Mouse (Mus musculus) gastrocnemius, adult 2 months (tissue): ENCODE results near the gene Lrrn4. TPM values are rescaled to one million over a fixed set of nuclear protein-coding genes. Genes with fewer than 3 reads are reported as not detected.

Experiments
- DNase-seq: peaks from one replicate; pipeline ENCODE4 v3.0.0; 2022
- H3K27ac ChIP-seq: fragments of 200-600 bp; 2 replicates; pipeline ENCODE4 v1.8.1; 2022; ENCODE audit warnings: mild to moderate bottlenecking
- H3K4me3 ChIP-seq: fragments of 200-600 bp; 2 replicates; pipeline ENCODE4 v1.8.1; 2022; ENCODE audit warnings: mild to moderate bottlenecking, moderate library complexity
- CTCF ChIP-seq: fragments of 200-600 bp; IDR thresholded peaks from 2 replicates; pipeline ENCODE4 v1.8.1; 2022; ENCODE audit warnings: antibody characterized with exemption, mild to moderate bottlenecking, moderate library complexity
- intact Hi-C: fragments of 180-260 bp; cut with DNase I; formaldehyde crosslinking; loops from one replicate; pipeline ENCODE4 v1.15.1; 2025
- total RNA-seq, 2 experiments: library from RNA; stranded (reverse); gene quantifications; 2 replicates each; pipeline ENCODE4 v1.2.3; 2021

The Lrrn4 gene
- total RNA-seq, 2 experiments from 2014 or later: not detected

DNA sequence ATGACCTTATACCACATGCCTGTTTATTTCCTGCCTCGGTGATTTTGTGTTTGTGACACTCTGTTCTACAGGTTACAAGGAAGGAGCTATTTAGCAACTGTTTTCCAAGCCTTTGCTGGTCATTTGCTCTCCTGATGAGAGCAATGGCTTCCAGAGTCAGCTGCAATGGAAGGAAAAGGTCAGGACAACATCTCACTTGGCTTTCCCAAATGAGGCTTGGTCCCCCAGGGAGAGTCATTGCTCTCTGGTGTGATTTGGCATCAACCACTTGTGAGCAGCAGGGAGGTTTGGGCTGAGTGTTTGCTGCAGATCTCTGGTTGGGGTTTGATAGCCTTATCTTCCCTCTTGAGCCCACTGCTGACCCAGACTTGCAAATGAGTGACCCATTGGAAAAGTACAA is 19.9 kb upstream of the Lrrn4 start:
- intact Hi-C loops: loop anchor here (5.0 kb wide), 1 partner anchor 53 kb away; the partner anchor contains the start of gene Crls1
- TF ChIP-seq CTCF: no peak
- DNase-seq: no peak
- Histone ChIP-seq H3K27ac (no peak overlapping the region), H3K4me3 (no peak overlapping the region)

DNA sequence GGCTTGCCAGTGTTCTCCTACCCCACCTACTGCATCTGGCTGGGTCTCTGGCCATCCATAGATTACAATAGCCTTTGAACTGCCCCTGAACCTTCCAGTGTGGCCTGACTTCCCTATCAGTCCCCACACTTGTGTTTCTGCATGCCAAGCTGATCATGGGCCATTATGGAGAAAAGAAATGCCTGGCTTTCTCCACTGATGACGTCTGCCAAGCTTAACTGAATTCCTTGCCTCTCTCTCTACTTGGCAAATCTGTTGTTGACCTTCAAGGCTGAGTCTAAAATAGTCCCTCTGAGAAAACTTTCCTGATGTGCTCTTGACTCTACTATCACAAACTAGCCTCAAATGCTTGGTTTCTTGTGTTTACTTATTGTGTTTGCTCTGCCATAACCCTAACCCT is 17.5 kb upstream of the Lrrn4 start:
- no peak for TF ChIP-seq CTCF
- no peak for DNase-seq
- intact Hi-C loops: no loop called here
- Histone ChIP-seq H3K27ac (no peak overlapping the region), H3K4me3 (no peak overlapping the region)

DNA sequence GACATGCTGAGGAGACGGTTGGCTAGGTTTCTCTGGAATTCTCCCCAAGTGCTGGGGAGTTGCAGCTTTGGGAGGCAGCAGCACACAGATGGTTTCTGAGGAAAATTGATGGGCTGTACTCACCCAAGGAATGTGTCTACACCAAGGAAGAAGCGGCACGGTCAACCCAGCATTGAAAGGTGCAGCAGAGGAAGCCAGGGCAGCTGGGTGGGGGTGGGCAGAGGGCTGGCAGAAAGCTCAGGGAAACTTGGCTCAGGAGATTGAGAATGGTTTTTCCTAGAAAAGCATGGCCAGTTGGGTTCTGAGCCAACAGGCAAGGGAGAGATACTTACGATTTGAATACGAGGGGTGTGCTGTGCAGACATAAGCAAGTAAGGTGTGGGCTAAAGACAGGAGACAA is 13.1 kb upstream of the Lrrn4 start:
- Histone ChIP-seq H3K27ac (no peak overlapping the region), H3K4me3 (no peak overlapping the region)
- intact Hi-C loops: no loop called here
- no peak for DNase-seq
- TF ChIP-seq CTCF: no peak

DNA sequence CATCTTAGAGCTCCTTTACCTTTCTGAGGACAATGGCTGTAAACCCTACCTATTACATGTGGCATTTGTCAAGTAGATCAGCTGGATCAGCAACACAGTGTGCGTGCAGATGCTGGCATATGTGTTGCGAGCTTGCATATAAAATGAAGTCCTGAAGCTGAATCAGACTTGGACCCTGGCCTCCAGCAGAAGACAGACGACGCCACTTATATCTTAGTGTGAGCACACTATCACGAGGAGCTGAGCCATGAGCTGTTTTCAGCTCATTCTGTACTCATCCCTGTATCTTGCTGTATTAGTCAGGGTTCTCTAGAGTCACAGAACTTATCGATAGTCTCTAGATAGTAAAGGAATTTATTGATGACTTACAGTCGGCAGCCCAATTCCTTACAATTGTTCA is 4.6 kb upstream of the Lrrn4 start:
- Histone ChIP-seq H3K27ac (no peak overlapping the region), H3K4me3 (no peak overlapping the region)
- DNase-seq: no peak
- intact Hi-C loops: no loop called here
- TF ChIP-seq CTCF: no peak

DNA sequence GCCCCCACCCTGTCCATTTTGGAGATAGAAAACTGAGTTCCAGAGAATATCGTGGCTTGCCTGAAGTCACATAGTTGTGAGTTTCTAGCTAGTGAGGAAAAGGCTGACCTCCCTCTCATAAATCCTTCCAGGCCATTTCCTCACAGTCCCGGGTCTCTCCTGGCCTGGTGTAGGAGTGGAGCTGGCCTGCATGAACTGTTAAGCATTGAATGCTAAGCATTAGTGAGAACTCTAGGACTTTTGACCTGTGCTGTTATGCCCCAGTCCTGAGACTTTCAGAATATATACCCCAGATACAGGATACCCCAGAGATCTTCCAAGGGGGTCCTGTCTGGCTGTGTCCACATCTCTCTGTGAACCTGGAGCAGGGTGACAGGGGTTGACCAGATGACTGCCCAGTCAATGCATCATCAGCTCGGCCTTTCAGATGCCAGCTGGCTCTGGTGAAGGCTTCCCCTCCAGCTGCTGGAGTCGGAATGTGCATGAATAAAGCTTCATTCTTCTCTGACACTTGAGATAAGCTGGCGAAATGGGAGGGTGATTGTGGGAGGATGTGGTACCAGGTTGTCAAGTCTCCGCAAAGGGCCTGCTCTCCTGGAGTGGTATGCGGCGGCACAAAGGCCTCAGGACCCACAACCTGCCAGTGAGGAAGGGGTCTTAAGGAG is 3.7 kb upstream of the Lrrn4 start:
- intact Hi-C loops: no loop called here
- no peak for DNase-seq
- H3K27ac ChIP-seq: no peak overlapping the region
- TF ChIP-seq CTCF: no peak
- H3K4me3 ChIP-seq: no peak overlapping the region

DNA sequence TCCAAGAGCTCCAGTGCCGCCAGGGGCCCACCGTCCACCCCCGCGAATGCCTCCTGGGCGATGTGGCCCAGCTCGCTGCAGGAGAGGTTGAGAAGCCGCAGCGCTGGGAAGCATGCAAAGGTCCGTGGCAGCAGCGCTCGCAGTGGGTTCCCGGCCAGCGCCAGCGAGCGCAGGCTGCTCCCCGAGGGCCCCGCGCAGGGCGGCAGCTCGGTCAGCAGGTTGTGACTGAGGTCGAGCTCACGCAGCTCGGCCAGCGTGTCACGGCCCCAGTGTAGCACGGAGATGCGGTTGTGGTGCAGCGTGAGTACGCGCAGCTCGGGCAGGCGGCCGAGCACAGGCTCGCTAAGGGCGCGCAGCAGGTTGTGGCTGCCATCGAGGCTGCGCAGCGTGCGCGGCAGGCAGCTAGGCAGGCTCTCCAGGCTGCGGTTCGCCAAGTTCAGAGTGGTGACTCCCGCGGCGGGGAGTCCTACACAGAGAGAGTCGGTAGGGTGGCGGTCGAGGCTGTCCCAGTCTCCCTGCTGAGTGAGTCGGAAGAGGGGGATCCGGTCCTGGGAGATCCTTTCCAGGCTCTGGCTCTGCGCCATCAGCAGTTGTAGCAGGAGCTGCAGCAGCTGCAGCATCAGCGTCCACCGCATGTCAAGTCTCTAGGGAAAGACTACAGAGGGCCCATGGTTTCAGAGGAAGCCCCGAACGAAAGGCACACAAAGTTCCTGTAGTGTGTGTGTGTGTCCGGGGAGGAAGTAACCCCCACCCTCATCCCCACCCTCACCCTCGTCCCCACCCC is 1.2 kb downstream of the Lrrn4 start:
- intact Hi-C loops: no loop called here
- no peak for TF ChIP-seq CTCF
- Histone ChIP-seq H3K27ac (no peak overlapping the region), H3K4me3 (peak overlapping the region; percentile 60)
- peak; percentile 30 for DNase-seq

DNA sequence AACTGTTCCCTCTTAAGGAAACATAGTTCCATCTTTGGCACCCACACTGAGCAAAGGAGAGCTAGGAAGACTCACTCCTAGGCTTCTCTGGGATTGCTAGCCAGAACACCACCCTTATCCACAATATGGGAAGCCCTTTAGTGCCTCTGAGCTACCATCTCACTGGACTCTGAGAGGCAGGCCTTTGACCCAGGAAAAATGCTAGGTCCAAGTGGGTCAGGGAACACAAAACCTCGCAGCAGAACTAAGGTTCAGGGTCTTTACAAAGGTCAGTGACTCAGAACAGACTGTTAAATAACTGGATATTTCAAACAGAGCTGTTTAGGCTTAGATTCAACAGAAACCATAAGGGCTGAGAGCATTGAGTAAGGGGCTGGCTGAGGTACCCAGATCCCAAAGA is 3.7 kb downstream of the Lrrn4 start:
- DNase-seq: no peak
- no peak overlapping the region for H3K27ac ChIP-seq
- H3K4me3 ChIP-seq: no peak overlapping the region
- no peak for TF ChIP-seq CTCF
- intact Hi-C loops: no loop called here

DNA sequence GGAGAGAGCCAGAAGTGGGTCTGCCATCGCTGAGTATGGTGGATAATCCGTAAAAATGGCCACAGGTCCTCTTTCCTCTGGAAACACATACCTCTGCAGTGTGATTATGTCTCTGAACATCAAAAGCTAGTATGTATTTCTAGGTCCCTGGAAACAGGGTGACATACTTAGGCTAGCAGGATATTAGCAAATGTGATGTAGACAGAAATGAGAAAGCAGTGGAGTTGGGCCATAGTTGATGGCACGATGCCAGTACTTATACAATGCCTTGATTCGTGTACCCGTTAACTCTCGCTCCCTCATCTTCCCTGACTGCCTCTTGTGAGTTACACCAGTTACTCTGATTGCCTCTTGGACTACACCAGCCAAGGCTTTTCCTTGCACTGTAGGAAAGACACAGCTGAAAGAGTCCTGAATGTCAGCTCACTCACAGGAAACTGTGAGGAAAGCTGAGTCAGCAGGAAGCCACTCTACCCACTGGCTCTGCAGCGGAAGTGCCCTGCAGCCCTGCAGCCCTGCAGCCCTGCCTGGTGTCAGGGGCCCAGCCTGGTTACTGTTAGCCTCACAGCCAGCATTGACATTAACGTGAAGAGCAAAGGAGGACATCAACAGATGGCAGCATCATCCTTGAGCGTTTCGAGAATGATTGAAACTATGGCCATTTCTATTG is 6.9 kb downstream of the Lrrn4 start:
- peak; percentile 20 for DNase-seq
- intact Hi-C loops: no loop called here
- Histone ChIP-seq H3K27ac (no peak overlapping the region), H3K4me3 (no peak overlapping the region)
- no peak for TF ChIP-seq CTCF

DNA sequence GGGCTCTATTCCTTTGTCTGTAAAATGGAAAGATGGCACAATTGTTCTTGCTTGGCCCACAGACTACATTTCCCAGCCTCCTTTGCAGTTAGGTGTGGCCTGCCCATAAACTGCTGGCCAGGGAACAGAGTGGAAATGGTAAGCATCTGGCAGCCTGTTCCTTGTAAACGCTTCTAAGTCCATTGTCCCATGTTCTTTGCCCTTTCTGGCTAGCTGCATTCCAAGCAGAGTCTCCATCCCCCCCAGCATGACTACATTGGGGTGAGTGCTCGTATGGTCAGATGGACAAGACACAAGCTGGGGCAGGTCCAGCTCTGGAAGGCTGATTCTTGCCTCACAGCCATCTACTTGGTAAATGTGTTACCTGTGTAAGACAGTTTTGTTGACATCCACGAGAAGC is 9.0 kb downstream of the Lrrn4 start:
- no peak overlapping the region for H3K27ac ChIP-seq
- intact Hi-C loops: no loop called here
- no peak overlapping the region for H3K4me3 ChIP-seq
- no peak for TF ChIP-seq CTCF
- DNase-seq: no peak

DNA sequence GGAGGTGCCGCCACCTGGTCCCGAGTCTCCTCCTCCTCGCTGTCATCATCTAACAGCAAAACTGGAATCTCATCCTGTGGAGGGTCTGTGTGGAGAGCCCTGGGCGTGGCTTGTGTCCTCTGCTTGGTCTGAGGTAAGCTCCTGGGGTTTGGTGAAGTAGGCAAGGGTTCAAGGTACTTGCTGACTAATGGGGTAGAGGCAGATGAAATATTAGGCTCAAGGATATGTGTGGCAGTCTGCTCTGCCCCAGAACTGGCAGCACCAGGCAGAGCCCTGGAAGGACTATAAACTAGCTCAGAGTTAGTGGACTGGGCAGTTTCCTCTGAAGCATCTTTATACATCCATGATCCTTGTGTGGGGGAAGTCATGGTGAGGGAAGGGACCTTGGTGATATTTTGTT is 10.4 kb downstream of the Lrrn4 start:
- H3K4me3 ChIP-seq: no peak overlapping the region
- no peak for DNase-seq
- TF ChIP-seq CTCF: no peak
- intact Hi-C loops: no loop called here
- no peak overlapping the region for H3K27ac ChIP-seq

DNA sequence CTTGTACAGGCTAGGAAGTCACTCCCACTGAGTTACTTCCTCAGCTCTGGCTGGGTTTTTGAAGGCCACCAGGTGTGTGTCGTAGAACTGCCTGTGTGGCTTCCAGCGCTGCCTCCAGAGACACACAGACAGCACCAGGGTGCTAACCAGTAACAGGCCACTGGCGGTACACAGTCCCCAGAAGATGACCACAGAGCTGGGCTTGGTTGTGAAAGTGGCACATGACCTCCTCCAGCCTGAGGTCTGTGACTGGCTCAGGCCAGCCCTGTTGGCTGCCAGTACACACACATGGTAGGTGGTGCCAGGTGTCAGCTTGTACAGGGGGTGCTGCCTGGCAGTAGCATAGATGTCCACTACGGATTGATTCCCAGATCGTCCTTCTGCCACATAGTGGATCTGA is 11.0 kb downstream of the Lrrn4 start:
- DNase-seq: peak; percentile 24
- intact Hi-C loops: no loop called here
- no peak for TF ChIP-seq CTCF
- H3K4me3 ChIP-seq: no peak overlapping the region
- no peak overlapping the region for H3K27ac ChIP-seq

DNA sequence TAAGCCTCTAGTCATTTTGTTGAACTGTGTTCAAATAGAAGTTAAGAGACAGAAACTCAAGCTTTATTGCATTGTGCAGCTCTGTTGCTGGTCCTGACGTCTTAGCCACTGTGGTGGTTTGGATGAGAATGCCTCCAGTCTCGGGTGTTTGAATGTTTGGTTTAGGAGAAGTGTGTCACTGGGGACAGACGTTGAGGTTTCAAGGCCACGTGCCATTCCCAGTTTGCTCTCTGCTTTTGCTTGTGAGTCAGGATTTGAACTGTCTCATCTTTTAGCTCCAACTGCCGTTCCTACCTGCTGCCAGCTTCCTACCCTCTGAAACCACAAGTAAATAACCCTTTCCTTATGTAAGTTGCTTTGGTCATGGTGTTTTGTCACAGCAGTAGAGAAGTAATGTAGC is 13.2 kb downstream of the Lrrn4 start:
- no peak for DNase-seq
- TF ChIP-seq CTCF: no peak
- intact Hi-C loops: no loop called here
- Histone ChIP-seq H3K4me3 (no peak overlapping the region), H3K27ac (no peak overlapping the region)

DNA sequence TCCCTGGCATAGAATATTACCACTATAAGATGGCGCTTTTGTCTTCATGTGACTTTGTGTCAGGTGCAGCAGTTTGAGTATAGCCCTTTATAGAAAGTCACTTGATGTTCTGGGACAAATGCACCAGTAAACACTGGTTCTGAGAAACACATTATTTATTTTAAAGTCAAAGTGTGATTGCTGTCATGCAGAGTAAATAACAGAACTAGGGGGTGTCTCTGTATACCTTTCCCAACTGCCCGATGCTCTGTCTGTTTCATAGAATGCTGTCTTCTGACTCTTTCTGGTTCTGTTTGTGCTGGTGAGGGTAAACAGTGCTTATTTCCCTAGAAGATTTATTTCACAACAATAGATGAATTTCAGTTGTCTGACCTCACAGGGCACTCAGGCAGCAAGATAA is 17.4 kb downstream of the Lrrn4 start:
- no peak for DNase-seq
- intact Hi-C loops: no loop called here
- H3K4me3 ChIP-seq: no peak overlapping the region
- no peak for TF ChIP-seq CTCF
- no peak overlapping the region for H3K27ac ChIP-seq

DNA sequence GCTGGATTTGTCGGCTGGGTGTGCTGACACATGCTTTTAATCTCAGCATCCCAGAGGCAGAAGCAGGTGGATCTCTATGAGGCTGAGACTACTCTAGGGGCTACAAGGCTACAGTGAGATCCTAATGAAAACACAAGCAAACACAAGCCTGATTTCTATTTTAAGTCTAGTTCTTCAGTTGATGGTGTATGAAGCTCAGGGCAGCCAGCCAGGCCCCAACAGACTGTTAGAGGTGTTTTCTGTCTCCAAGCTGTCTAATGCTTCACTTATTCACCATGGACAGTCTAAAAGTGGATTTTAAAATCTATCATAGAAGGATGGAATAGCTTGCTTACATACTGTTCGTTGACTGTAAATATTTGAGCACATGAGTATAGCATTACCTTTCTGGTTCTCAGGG is 19.2 kb downstream of the Lrrn4 start:
- TF ChIP-seq CTCF: no peak
- DNase-seq: no peak
- intact Hi-C loops: no loop called here
- no peak overlapping the region for H3K27ac ChIP-seq
- no peak overlapping the region for H3K4me3 ChIP-seq
